Mouse (Mus musculus) gastrocnemius, postnatal 36 days (tissue): ENCODE measurements around the gene Mkrn3. TPM values are rescaled to one million over a fixed set of nuclear protein-coding genes. Genes with fewer than 3 reads are reported as not detected.

Experiments
- DNase-seq, 2 experiments: peaks; one replicate each; pipeline ENCODE4 v3.0.0; 2022
- intact Hi-C: fragments of 180-260 bp; cut with DNase I; formaldehyde crosslinking; loops from one replicate; pipeline ENCODE4 v1.15.1; 2025
- total RNA-seq, 2 experiments: library from RNA; stranded (reverse); gene quantifications; 2 replicates each; pipeline ENCODE4 v1.2.3; 2021

The Mkrn3 gene
- total RNA-seq, 2 experiments from 2014 or later, result 0.25 TPM; not detected in 1

- DNase-seq, result no peak
- intact Hi-C loops, result loop anchor here (2.0 kb wide), 1 partner anchor 156 kb away; no protein-coding TSS in a partner anchor
Measured at GRCm38 (mm10) chr7:62382391-62382790, 37.5 kb downstream of the Mkrn3 start.

GRCm38 (mm10) chr7:62378529-62378928 lies 41.4 kb downstream of the Mkrn3 start:
- intact Hi-C loops, result no loop called here
- DNase-seq, result no peak

GRCm38 (mm10) chr7:62377313-62377712 lies 42.6 kb downstream of the Mkrn3 start:
- intact Hi-C loops, result no loop called here
- DNase-seq, result peak in 1 of 2 experiments; percentile 12

GRCm38 (mm10) chr7:62376510-62377304 lies 43.2 kb downstream of the Mkrn3 start, which contains the start of gene Magel2:
Magel2 (plus strand) TSS chr7:62377010.
- intact Hi-C loops, result no loop called here
- peak in 1 of 2 experiments; percentile 11 for DNase-seq

- DNase-seq, result no peak
- intact Hi-C loops, result no loop called here
Measured at GRCm38 (mm10) chr7:62375658-62376057, 44.3 kb downstream of the Mkrn3 start.

Other genes with a start within 250 kb of the Mkrn3 start
- 1 to 10 TPM; 4.4 to 5.2 TPM for gene Ndn, start 73.6 kb downstream of the Mkrn3 start, total RNA-seq
- gene Magel2, start 43.1 kb downstream of the Mkrn3 start, total RNA-seq, result not detected
- under 1 TPM; 0.43 to 0.54 TPM for gene Peg12, start 44.4 kb upstream of the Mkrn3 start, total RNA-seq